In the genomic region with DNA sequence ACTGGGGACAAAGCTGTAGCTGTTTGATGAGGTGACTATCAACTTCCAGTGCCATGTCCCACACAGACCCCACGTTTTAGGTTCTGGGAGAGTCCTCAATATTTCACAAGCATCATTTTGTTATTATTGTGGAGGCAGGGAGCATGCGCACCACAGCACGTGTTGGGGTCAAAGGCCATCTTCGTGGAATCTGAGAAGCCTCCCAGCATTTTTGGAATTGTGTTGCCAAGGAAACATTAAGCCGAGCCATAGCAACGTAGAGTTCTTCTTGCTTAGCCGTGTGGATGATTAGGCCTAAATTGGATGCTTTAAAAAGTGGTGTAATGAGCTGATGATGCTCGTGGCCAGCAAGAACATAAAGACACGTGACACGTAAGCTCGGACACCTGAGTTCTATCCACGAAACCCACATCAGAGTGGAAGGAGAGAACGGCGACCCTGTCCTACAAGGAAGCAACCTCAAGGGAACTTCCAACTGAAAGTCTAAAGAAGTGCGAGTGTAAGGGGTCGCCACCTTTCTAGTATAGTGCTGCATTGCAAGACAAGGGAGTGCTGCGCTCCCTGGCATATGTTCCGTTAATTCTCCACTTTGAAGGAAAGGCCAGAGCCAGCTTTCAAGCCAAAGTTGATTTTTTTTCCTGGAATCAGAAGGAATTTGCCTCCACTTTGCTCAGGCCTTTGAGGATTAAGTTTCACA, we compare ENCODE assay signal across 15 mouse cellular contexts. TPM values are rescaled to one million over a fixed set of nuclear protein-coding genes. Genes with fewer than 3 reads are reported as not detected.
DNase-seq lines count a peak whose midpoint lies in the region; ATAC-seq and TF ChIP-seq lines count a peak whose summit lies in the region.
"Had no signal": no experiment of that assay in that cellular context is flagged by ENCODE, and none has a peak within 500 bp of the region (broad histone marks: within the 10 kb centered on the region; RNA-seq: fewer than 3 reads in every experiment).

No protein-coding gene starts in this region.

- H3K9me3 ChIP-seq in midbrain, embryonic 12.5 days = no peaks in the 10 kb centered on the region
- no peaks in the 10 kb centered on the region for H3K9me3 ChIP-seq in midbrain, postnatal 0 days (ENCODE audit: low read length)
- H3K9me3 ChIP-seq in forebrain, embryonic 12.5 days = no peaks in the 10 kb centered on the region
- H3K9me3 ChIP-seq: kidney, embryonic 15.5 days; lung, embryonic 15.5 days had no signal

- H3K4me3 ChIP-seq in midbrain, embryonic 12.5 days = no peak overlapping the region
- no peak overlapping the region for H3K4me3 ChIP-seq in midbrain, postnatal 0 days (ENCODE audit: low read depth, low read length)
- H3K4me3 ChIP-seq in forebrain, embryonic 12.5 days (replicated peaks) = no peak overlapping the region
- no peak overlapping the region for H3K4me3 ChIP-seq in gastrocnemius, adult 2 months
- H3K4me3 ChIP-seq: kidney, embryonic 15.5 days; lung, embryonic 15.5 days; megakaryocyte, embryonic 14.5 days had no signal

- H3K36me3 ChIP-seq in midbrain, embryonic 12.5 days = no peaks in the 10 kb centered on the region
- H3K36me3 ChIP-seq in midbrain, postnatal 0 days (ENCODE audit: insufficient read depth, low read length) = no peaks in the 10 kb centered on the region
- H3K36me3 ChIP-seq in forebrain, embryonic 12.5 days (replicated peaks) = no peaks in the 10 kb centered on the region
- H3K36me3 ChIP-seq: kidney, embryonic 15.5 days; lung, embryonic 15.5 days had no signal

- DNase-seq in midbrain, postnatal 0 days (ENCODE audit: low spot score) = no peak
- peak; percentile 63 for DNase-seq in embryo, embryonic 10.5 days (ENCODE audit: low spot score)
- DNase-seq in retina, embryonic 14.5 days (ENCODE audit: low spot score) = peak; percentile 54
- no peak for DNase-seq in gastrocnemius, postnatal 4 days (ENCODE audit: low spot score in 2 of 2)
- no peak for DNase-seq in gastrocnemius, adult 2 months
- DNase-seq: cerebellum, adult 8-10 months had no signal

- no peak overlapping the region for H3K27ac ChIP-seq in midbrain, embryonic 12.5 days (replicated peaks)
- no peak overlapping the region for H3K27ac ChIP-seq in midbrain, postnatal 0 days (ENCODE audit: low read depth, low read length)
- H3K27ac ChIP-seq in forebrain, embryonic 12.5 days = no peak overlapping the region
- H3K27ac ChIP-seq in gastrocnemius, adult 2 months = no peak overlapping the region
- H3K27ac ChIP-seq: kidney, embryonic 15.5 days; lung, embryonic 15.5 days had no signal

- 45% methylated on average over 18 of the region's 18 CpGs for WGBS in midbrain, embryonic 12.5 days
- 51% methylated on average over 18 of the region's 18 CpGs for WGBS in midbrain, postnatal 0 days
- WGBS in forebrain, embryonic 12.5 days = 50% methylated on average over 18 of the region's 18 CpGs

- H3K27me3 ChIP-seq in midbrain, embryonic 12.5 days = peaks cover 26% of the 10 kb centered on the region
- H3K27me3 ChIP-seq in midbrain, postnatal 0 days (ENCODE audit: insufficient read depth, low read length) = no peaks in the 10 kb centered on the region
- peaks cover 21% of the 10 kb centered on the region for H3K27me3 ChIP-seq in forebrain, embryonic 12.5 days
- H3K27me3 ChIP-seq: kidney, embryonic 15.5 days; lung, embryonic 15.5 days; megakaryocyte, embryonic 14.5 days had no signal

- peaks cover 14% of the 10 kb centered on the region for H3K4me1 ChIP-seq in midbrain, embryonic 12.5 days
- no peaks in the 10 kb centered on the region for H3K4me1 ChIP-seq in midbrain, postnatal 0 days (ENCODE audit: insufficient read depth, low read length)
- peaks cover 6% of the 10 kb centered on the region for H3K4me1 ChIP-seq in forebrain, embryonic 12.5 days
- H3K4me1 ChIP-seq: kidney, embryonic 15.5 days; lung, embryonic 15.5 days; megakaryocyte, embryonic 14.5 days had no signal

- no peak overlapping the region for H3K4me2 ChIP-seq in midbrain, embryonic 12.5 days (replicated peaks)
- H3K4me2 ChIP-seq in midbrain, postnatal 0 days (ENCODE audit: low read depth, low read length, poor library complexity, severe bottlenecking) = no peak overlapping the region
- no peak overlapping the region for H3K4me2 ChIP-seq in forebrain, embryonic 12.5 days
- H3K4me2 ChIP-seq: kidney, embryonic 15.5 days; liver, embryonic 11.5 days; lung, embryonic 15.5 days had no signal

- ATAC-seq in midbrain, embryonic 12.5 days (ENCODE audit: low FRiP score, low read depth) = peak; percentile 42; the same call in 1 of the 2 replicates
- ATAC-seq in midbrain, postnatal 0 days (ENCODE audit: low FRiP score) = no peak
- ATAC-seq in forebrain, embryonic 12.5 days (ENCODE audit: low FRiP score) = peak; percentile 63; the same call in 1 of the 2 replicates
- ATAC-seq: Patski had no signal

- no peak overlapping the region for H3K9ac ChIP-seq in midbrain, embryonic 12.5 days (replicated peaks)
- H3K9ac ChIP-seq in midbrain, postnatal 0 days (replicated peaks; ENCODE audit: low read length, poor library complexity, severe bottlenecking) = no peak overlapping the region
- no peak overlapping the region for H3K9ac ChIP-seq in forebrain, embryonic 12.5 days
- H3K9ac ChIP-seq: kidney, embryonic 15.5 days; lung, embryonic 15.5 days had no signal

- TF ChIP-seq CTCF in midbrain, postnatal 0 days (IDR thresholded peaks at IDR 0.05) = no peak
- TF ChIP-seq CTCF in gastrocnemius, adult 2 months (IDR thresholded peaks at IDR 0.05) = no peak

- intact Hi-C loops in gastrocnemius, adult 2 months (cut with DNase I) = no loop called here

RNA-seq across cellular contexts. Expression of gene Dct, which starts 9.8 kb away (rescaled TPM):
- 1.2 and 1.5 TPM in 2 replicates for polyA plus RNA-seq in midbrain, embryonic 12.5 days (2016; fragmentation: Nextera tagmentation; extraction: Ambion mirVana)
- total RNA-seq in midbrain, postnatal 0 days (2014; rRNA removed) = 0.49 TPM in 1 of 2 replicates, not detected in the other
- polyA plus RNA-seq in midbrain, postnatal 0 days (2015; fragmentation: Nextera tagmentation; extraction: Ambion mirVana) = 0.44 and 0.63 TPM in 2 replicates
- polyA plus RNA-seq in forebrain, embryonic 12.5 days (2016; fragmentation: Nextera tagmentation; extraction: Ambion mirVana) = 12.1 and 13.1 TPM in 2 replicates
- 1 to 10 TPM; 2.6 to 3.5 TPM for total RNA-seq in gastrocnemius, postnatal 4 days (2021)
- under 1 TPM; 0.56 to 0.59 TPM for total RNA-seq in gastrocnemius, adult 2 months (2021)
- total RNA-seq: CH12.LX; granulocyte monocyte progenitor cell, adult 5-6 weeks had no signal

Comparison
In these comparisons a context has a peak if more than half of its experiments do, and no peak if none do; other contexts are left out.
1. DNase-seq: peak in embryo, embryonic 10.5 days (single experiment) and retina, embryonic 14.5 days (single experiment); none in midbrain, postnatal 0 days (single experiment), gastrocnemius, postnatal 4 days (0 of 2) and gastrocnemius, adult 2 months (single experiment).